18 mouse cellular contexts compared by ENCODE assay signal in the genomic region with DNA sequence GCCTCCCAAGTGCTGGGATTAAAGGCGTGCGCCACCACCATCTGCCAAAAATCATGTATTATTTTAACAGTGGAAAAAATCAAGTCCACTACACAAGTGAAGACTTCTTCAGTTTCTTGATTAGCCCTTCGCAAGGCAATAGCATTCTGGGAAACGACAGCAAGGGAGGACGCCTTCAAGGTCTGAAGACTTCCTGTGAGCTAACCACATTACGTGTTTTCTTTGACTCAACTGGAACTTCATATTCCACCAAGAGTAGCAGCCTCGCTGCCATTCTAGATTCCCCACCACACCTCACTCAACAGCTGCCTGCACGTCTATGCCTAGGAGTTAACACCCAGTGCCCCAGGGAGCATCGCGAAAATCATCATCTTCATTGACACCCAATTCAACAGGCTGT.
DNase-seq lines count a peak whose midpoint lies in the region; ATAC-seq lines count a peak whose summit lies in the region.
"Had no signal": no experiment of that assay in that cellular context is flagged by ENCODE, and none has a peak within 500 bp of the region (broad histone marks: within the 10 kb centered on the region; RNA-seq: fewer than 3 reads in every experiment).

No protein-coding gene starts in this region.

- intact Hi-C loops in left cerebral cortex, postnatal 36 days (cut with DNase I), result no loop called here

- ATAC-seq in inflammation-experienced regulatory T-cells, adult 6 months, result peak; percentile 92
- no peak for ATAC-seq in cerebellum, adult (ENCODE audit: insufficient number of reproducible peaks, low FRiP score, low TSS enrichment)
- ATAC-seq: forebrain, embryonic 13.5 days; midbrain, embryonic 16.5 days had no signal

- peak; percentile 61 for DNase-seq in CD4-positive, CD25-positive, alpha-beta regulatory T cell, adult 2 months (ENCODE audit: low read depth, low spot score)
- DNase-seq in T-cell, adult 2 months (ENCODE audit: low spot score), result peak; percentile 60
- DNase-seq in layer of hippocampus, postnatal 25 days (ENCODE audit: extremely low spot score in 1 of 2, low spot score in 1 of 2), result no peak
- DNase-seq in left cerebral cortex, postnatal 36 days (ENCODE audit: low spot score in 2 of 2), result no peak
- DNase-seq: adrenal gland, postnatal 10 days; cerebellum, adult 18-20 months; cerebellum, postnatal 10 days; gastrocnemius, postnatal 10 days; heart, postnatal 4 days; kidney, adult 2 months; kidney, postnatal 36 days; layer of hippocampus, postnatal 36 days; lung, embryonic 14.5 days; lung, postnatal 14 days had no signal

Comparison
In these comparisons a context has a peak if more than half of its experiments do, and no peak if none do; other contexts are left out.
1. DNase-seq: peak in CD4-positive, CD25-positive, alpha-beta regulatory T cell, adult 2 months (single experiment) and T-cell, adult 2 months (single experiment); none in layer of hippocampus, postnatal 25 days (0 of 2) and left cerebral cortex, postnatal 36 days (0 of 2).